Comparison of ENCODE assay signal across 8 mouse cellular contexts in the genomic region with DNA sequence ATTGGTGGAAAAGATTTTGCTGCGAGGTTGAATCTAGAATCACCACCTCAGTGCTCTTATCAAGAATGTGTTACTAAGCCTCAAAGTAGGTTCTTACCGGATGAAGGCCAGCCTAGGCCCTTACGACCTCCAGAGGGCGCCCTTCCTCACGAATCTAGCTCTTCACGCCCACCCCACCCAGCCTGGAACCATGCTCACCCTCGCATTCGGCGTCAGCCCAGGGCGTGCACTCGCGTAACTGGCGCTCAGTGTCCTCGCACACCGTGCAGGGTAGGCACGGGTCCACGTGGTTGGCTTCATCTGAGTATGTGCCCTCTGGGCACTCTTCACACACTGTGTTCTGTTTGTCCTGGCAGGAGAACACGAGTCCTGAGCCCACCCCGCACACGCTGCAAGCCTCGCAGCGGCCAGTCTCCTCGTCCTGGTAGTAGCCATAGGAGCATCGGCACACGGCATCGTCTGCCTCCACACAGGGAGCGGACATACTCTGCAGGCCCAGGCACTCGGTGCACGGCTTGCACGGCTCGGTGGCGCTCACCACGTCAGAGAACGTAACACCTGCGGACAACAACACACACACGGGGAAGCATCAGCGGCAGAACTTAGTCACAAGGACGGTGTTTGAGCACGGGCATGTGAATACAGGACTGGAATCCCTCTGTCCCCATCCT. TPM values are rescaled to one million over a fixed set of nuclear protein-coding genes. Genes with fewer than 3 reads are reported as not detected.
DNase-seq lines count a peak whose midpoint lies in the region; ATAC-seq and TF ChIP-seq lines count a peak whose summit lies in the region.

No protein-coding gene starts in this region.

- H3K9me3 ChIP-seq in forebrain, postnatal 0 days (ENCODE audit: low read length) = no peaks in the 10 kb centered on the region
- H3K9me3 ChIP-seq in limb, embryonic 12.5 days = no peaks in the 10 kb centered on the region

- no peak overlapping the region for H3K9ac ChIP-seq in forebrain, postnatal 0 days
- H3K9ac ChIP-seq in limb, embryonic 12.5 days (replicated peaks) = no peak overlapping the region

- WGBS in forebrain, postnatal 0 days = 12% methylated on average over 39 of the region's 39 CpGs
- 29% methylated on average over 39 of the region's 39 CpGs for WGBS in limb, embryonic 12.5 days

- peaks cover 48% of the 10 kb centered on the region for H3K27me3 ChIP-seq in forebrain, postnatal 0 days (ENCODE audit: insufficient read depth, low read length)
- H3K27me3 ChIP-seq in limb, embryonic 12.5 days = peaks cover 80% of the 10 kb centered on the region

- DNase-seq in adrenal gland, postnatal 10 days = peak; percentile 41
- no peak for DNase-seq in adrenal gland, postnatal 4 days (ENCODE audit: low spot score in 2 of 2)
- DNase-seq in spleen, adult 18-20 months = peak; percentile 12 to 39
- DNase-seq in spleen, postnatal 36 days (ENCODE audit: low spot score in 2 of 2) = no peak
- DNase-seq in forebrain, postnatal 0 days = peak; percentile 79
- peak; percentile 43 for DNase-seq in naive thymus-derived CD4-positive, alpha-beta T cell, adult 2 months (ENCODE audit: low read depth)
- DNase-seq in ovary, postnatal 10 days (ENCODE audit: low spot score) = no peak

- H3K36me3 ChIP-seq in forebrain, postnatal 0 days (ENCODE audit: insufficient read depth) = no peaks in the 10 kb centered on the region
- H3K36me3 ChIP-seq in limb, embryonic 12.5 days = peaks cover 7% of the 10 kb centered on the region

- H3K4me1 ChIP-seq in forebrain, postnatal 0 days (ENCODE audit: insufficient read depth) = no peaks in the 10 kb centered on the region
- peaks cover 83% of the 10 kb centered on the region for H3K4me1 ChIP-seq in limb, embryonic 12.5 days (replicated peaks)

- ATAC-seq in forebrain, postnatal 0 days = peak; percentile 71
- no peak for ATAC-seq in limb, embryonic 12.5 days (ENCODE audit: insufficient number of reproducible peaks, insufficient read depth, low FRiP score, low TSS enrichment, low read depth)

- TF ChIP-seq CTCF in forebrain, postnatal 0 days (IDR thresholded peaks at IDR 0.05; ENCODE audit: low read depth) = peak; percentile 76

- no peak overlapping the region for H3K27ac ChIP-seq in forebrain, postnatal 0 days (ENCODE audit: low read depth, low read length)
- H3K27ac ChIP-seq in limb, embryonic 12.5 days = no peak overlapping the region

- H3K4me3 ChIP-seq in forebrain, postnatal 0 days (ENCODE audit: low read depth, low read length) = peak overlapping the region; percentile 25; the same call in 1 of the 2 replicates
- H3K4me3 ChIP-seq in limb, embryonic 12.5 days (replicated peaks) = peak overlapping the region; percentile 7; the same call in 1 of the 2 replicates

- H3K4me2 ChIP-seq in forebrain, postnatal 0 days (ENCODE audit: low read depth) = peak overlapping the region; percentile 41
- H3K4me2 ChIP-seq in limb, embryonic 12.5 days = peak overlapping the region; percentile 34; the same call in 1 of the 2 replicates

RNA-seq across cellular contexts. Expression of a gene that starts 9.6 kb away (rescaled TPM):
- 10 to 100 TPM; 12.6 to 23.8 TPM for total RNA-seq in adrenal gland, postnatal 10 days (2021)
- total RNA-seq in adrenal gland, postnatal 4 days (2021) = 10 to 100 TPM; 15.3 to 20.4 TPM
- 5.8 and 8.2 TPM in 2 replicates for total RNA-seq in forebrain, postnatal 0 days (2014; rRNA removed)
- 4.5 and 6.0 TPM in 2 replicates for polyA plus RNA-seq in forebrain, postnatal 0 days (2015; fragmentation: Nextera tagmentation; extraction: Ambion mirVana)
- 24.3 and 26.7 TPM in 2 replicates for polyA plus RNA-seq in limb, embryonic 12.5 days (2016; fragmentation: Nextera tagmentation; extraction: Ambion mirVana)

Comparison
In these comparisons a context has a peak if more than half of its experiments do, and no peak if none do; other contexts are left out.
1. DNase-seq: peak in adrenal gland, postnatal 10 days (single experiment), spleen, adult 18-20 months (2 of 2), forebrain, postnatal 0 days (single experiment) and naive thymus-derived CD4-positive, alpha-beta T cell, adult 2 months (single experiment); none in adrenal gland, postnatal 4 days (0 of 2), spleen, postnatal 36 days (0 of 2) and ovary, postnatal 10 days (single experiment).